Mouse (Mus musculus) kidney, embryonic 16.5 days (tissue): ENCODE data around the gene Wdr76. TPM values are rescaled to one million over a fixed set of nuclear protein-coding genes. Genes with fewer than 3 reads are reported as not detected.
"Not testable (repeated sequence)": the region's sequence is repeated elsewhere in the genome, so short reads cannot be mapped to it uniquely, and the experiment has no call there.

Experiments
- ATAC-seq: fragments of 200-750 bp; cut with Nextera tagmentation; 2 replicates; pipeline ENCODE4 v1.8.0; 2017; ENCODE audit warnings: moderate TSS enrichment; ENCODE audit not compliant: low FRiP score, low TSS enrichment
- H3K27ac ChIP-seq: fragments of 300-500 bp; sonication (generic); 2 replicates; pipeline ENCODE4 v1.5.1; 2014; ENCODE audit warnings: low read length
- H3K27me3 ChIP-seq: fragments of 300-500 bp; sonication (generic); 2 replicates; pipeline ENCODE4 v1.6.1; 2014; ENCODE audit warnings: low read length, control low read depth, mixed read lengths; ENCODE audit not compliant: insufficient read depth
- H3K36me3 ChIP-seq: fragments of 300-500 bp; sonication (generic); 2 replicates; pipeline ENCODE4 v1.6.1; 2014; ENCODE audit warnings: low read length, control low read depth, mixed read lengths; ENCODE audit not compliant: insufficient read depth
- H3K4me1 ChIP-seq: fragments of 300-500 bp; sonication (generic); 2 replicates; pipeline ENCODE4 v1.6.1; 2014; ENCODE audit warnings: low read length, control low read depth, mixed read lengths; ENCODE audit not compliant: insufficient read depth
- H3K4me2 ChIP-seq: fragments of 300-500 bp; sonication (generic); replicated peaks from 2 replicates; pipeline ENCODE4 v1.6.1; 2014; ENCODE audit warnings: low read depth, low read length
- H3K4me3 ChIP-seq: fragments of 300-500 bp; sonication (generic); 2 replicates; pipeline ENCODE4 v1.5.1; 2014; ENCODE audit warnings: mild to moderate bottlenecking, low read length
- H3K9ac ChIP-seq: fragments of 300-500 bp; sonication (generic); replicated peaks from 2 replicates; pipeline ENCODE4 v1.6.1; 2014; ENCODE audit warnings: low read length
- H3K9me3 ChIP-seq: fragments of 300-500 bp; sonication (generic); 2 replicates; pipeline ENCODE4 v1.6.1; 2016; ENCODE audit warnings: low read length, control low read depth
- WGBS: fragments of 180-500 bp; shearing (Covaris S2); extraction: QIAGEN DNeasy Blood & Tissue Kit; methylation state at CpG from one replicate; pipeline ENCODE4 v1.1.7; 2014; 5-methylcytosine and 5-hydroxymethylcytosine counted together
- polyA plus RNA-seq: library from polyadenylated mRNA; unstranded; fragments of >200 nt; fragmentation: Nextera tagmentation; extraction: Ambion mirVana; gene quantifications from 2 replicates; pipeline ENCODE4 v1.2.1, GENCODE M21; 2015

Wdr76 gene
- polyA plus RNA-seq, 1 experiment from 2014 or later: 6.7 TPM

DNA sequence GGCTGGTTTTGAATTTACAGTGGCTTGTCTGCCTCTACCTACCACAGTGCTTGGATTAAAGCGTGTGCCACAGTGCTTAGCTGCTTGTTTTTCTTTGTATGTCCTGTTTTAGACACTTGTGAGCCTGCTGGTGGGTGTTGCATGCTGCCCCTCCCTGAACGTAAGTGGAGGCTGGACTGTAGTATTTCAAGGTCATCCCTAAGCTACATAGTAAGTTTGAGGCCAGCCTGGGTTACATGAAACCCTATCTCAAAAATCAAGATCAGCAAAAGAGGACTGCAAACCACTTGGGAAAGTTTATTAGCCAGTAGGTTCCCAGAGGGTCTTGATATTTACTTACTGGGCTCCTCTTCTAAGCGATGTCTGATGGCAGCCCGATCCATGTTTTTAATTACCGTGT lies 11.6 kb downstream of the Wdr76 start:
- Histone ChIP-seq H3K27ac (no peak overlapping the region), H3K27me3 (no peaks in the 10 kb centered on the region), H3K4me1 (no peaks in the 10 kb centered on the region), H3K36me3 (peaks cover 16% of the 10 kb centered on the region), H3K9ac (no peak overlapping the region), H3K9me3 (no peaks in the 10 kb centered on the region), H3K4me3 (no peak overlapping the region), H3K4me2 (no peak overlapping the region)
- WGBS: 93% methylated on average over 5 of the region's 5 CpGs
- no peak for ATAC-seq

DNA sequence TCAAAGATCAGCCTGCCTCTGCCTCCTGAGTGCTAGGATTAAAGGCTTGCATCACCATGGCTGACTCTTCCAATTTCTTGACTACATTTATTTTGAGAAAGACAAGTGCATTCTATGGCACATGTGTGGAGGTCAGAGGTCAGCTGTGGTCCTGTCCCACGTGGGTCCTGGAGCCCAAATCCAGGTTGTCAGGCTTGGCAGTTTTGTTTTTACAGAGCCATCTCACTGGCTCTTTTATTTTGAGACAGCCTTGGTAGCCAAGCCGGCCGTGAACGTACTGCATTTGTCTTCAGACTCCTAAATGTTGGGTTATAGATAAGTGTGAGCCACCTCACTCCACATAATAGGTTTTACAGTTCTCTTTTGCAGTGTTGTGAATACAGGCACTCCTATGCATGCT lies 12.2 kb downstream of the Wdr76 start:
- not testable (repeated sequence) for H3K27ac ChIP-seq, H3K4me1 ChIP-seq, ATAC-seq, H3K9me3 ChIP-seq, H3K9ac ChIP-seq, H3K27me3 ChIP-seq, H3K4me3 ChIP-seq, H3K4me2 ChIP-seq
- peaks cover 16% of the 10 kb centered on the region for H3K36me3 ChIP-seq
- WGBS: 93% methylated on average over 4 of the region's 4 CpGs

DNA sequence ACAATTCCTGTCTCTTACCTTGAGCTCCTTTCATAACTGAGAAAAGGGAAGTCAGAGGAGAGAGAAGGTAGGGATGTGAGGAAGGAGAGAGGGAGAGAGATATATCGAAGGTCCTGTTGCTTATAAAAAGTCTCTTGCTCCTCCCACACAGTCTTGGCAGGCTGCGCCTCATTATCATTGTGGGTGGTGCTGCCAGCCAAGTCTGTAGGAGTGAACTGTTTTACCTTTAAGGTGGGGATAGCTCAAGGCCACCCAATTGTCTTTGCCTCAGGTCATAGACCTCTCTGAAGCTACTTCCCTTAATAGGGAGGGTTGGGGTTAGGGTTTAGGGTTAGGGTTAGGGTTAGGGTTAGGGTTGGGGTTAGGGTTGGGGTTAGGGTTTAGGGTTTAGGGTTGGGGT lies 15.5 kb downstream of the Wdr76 start:
- no peaks in the 10 kb centered on the region for H3K9me3 ChIP-seq
- H3K36me3 ChIP-seq: peaks cover 23% of the 10 kb centered on the region
- H3K27me3 ChIP-seq: no peaks in the 10 kb centered on the region
- no peak overlapping the region for H3K4me2 ChIP-seq
- WGBS: 90% methylated on average over 2 of the region's 2 CpGs
- H3K9ac ChIP-seq: no peak overlapping the region
- no peak overlapping the region for H3K4me3 ChIP-seq
- H3K27ac ChIP-seq: no peak overlapping the region
- no peak for ATAC-seq
- no peaks in the 10 kb centered on the region for H3K4me1 ChIP-seq

DNA sequence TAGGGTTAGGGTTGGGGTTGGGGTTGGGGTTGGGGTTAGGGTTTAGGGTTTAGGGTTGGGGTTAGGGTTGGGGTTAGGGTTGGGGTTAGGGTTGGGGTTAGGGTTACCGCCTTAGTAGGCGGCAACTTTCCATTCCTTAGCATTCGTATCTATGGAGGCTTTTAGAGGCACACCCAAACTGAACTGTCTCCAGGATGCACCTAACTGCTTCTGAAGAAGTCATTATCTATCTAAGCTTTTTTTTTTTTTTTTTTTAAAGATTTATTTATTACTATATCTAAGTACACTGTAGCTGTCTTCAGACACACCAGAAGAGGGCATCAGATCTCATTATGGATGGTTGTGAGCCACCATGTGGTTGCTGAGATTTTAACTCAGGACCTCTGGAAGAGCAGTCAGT lies 16.3 kb downstream of the Wdr76 start:
- H3K9me3 ChIP-seq, H3K27ac ChIP-seq, H3K4me3 ChIP-seq, ATAC-seq, H3K4me2 ChIP-seq, H3K27me3 ChIP-seq, H3K4me1 ChIP-seq, H3K9ac ChIP-seq: not testable (repeated sequence)
- H3K36me3 ChIP-seq: peaks cover 20% of the 10 kb centered on the region
- 97% methylated on average over 3 of the region's 3 CpGs for WGBS

DNA sequence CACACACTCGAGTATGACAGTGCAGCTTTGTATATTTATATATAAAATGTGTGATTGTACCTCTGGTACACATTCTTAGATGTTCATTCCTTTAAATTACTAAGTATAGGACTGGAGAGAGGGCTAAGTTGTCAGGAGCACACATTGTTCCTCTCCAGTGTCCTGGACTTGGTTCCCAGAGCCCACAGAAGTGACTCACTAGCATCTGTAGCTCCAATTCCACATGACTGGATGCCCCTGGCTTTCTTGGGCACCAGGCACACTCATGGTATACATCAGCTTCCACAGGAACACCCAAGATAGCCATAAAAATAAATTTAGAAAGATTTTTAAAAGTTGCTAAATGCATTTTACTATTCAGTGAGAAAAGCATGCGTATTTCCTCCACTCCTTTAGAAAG lies 18.5 kb downstream of the Wdr76 start:
- 90% methylated on average over 2 of the region's 2 CpGs for WGBS
- Histone ChIP-seq H3K4me1 (no peaks in the 10 kb centered on the region), H3K9ac (no peak overlapping the region), H3K36me3 (peaks cover 15% of the 10 kb centered on the region; the same call in 1 of the 2 replicates), H3K27ac (no peak overlapping the region), H3K27me3 (no peaks in the 10 kb centered on the region), H3K4me2 (no peak overlapping the region), H3K4me3 (no peak overlapping the region), H3K9me3 (no peaks in the 10 kb centered on the region)
- ATAC-seq: no peak

DNA sequence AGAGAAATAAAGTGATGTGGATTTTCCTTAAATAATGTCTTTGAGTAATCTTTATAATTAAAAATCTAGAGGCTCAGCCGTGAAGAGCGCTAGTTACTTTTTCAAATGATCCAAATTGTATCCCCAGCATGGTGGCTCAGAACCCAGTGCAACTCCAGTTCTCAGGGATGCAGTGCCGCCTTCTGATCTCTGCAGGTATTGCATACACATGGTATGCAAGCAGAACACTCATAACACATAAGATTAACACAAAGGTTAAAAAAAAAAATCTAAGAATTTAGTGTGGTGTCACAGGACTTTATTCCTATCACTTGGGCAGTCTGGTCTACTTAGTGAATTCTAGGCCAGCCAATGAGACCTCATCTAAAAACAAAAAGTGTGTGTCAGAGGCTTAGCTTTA lies 38.3 kb downstream of the Wdr76 start:
- Histone ChIP-seq H3K4me1 (no peaks in the 10 kb centered on the region), H3K27me3 (no peaks in the 10 kb centered on the region), H3K36me3 (peaks cover 30% of the 10 kb centered on the region), H3K9me3 (no peaks in the 10 kb centered on the region), H3K27ac (no peak overlapping the region), H3K4me2 (no peak overlapping the region), H3K4me3 (no peak overlapping the region), H3K9ac (no peak overlapping the region)
- no peak for ATAC-seq
- WGBS: 93% methylated on average over 3 of the region's 3 CpGs

DNA sequence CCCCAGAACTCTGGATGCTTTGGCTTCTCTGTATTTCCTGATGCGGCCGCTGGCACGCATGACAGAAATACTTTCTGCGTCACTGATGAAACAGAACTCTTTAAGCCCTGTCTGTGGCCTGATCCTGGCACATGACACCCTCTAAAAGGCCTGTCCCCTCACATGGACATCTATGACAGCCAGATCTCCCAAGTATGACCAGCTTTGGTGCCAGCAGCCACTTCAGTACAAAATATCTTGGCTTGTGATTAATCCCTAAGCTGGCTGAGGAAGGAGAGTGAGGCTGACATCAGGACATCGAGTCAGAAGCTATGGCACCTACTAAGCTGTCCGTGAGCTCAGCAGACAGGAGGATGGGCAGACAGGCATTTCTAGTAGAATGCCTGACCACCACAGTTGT lies 43.1 kb downstream of the Wdr76 start:
- no peak for ATAC-seq
- H3K9ac ChIP-seq: no peak overlapping the region
- H3K4me1 ChIP-seq: no peaks in the 10 kb centered on the region
- no peak overlapping the region for H3K4me3 ChIP-seq
- no peaks in the 10 kb centered on the region for H3K9me3 ChIP-seq
- no peak overlapping the region for H3K27ac ChIP-seq
- peaks cover 8% of the 10 kb centered on the region; the same call in 1 of the 2 replicates for H3K36me3 ChIP-seq
- WGBS: 93% methylated on average over 6 of the region's 6 CpGs
- H3K27me3 ChIP-seq: no peaks in the 10 kb centered on the region
- no peak overlapping the region for H3K4me2 ChIP-seq

DNA sequence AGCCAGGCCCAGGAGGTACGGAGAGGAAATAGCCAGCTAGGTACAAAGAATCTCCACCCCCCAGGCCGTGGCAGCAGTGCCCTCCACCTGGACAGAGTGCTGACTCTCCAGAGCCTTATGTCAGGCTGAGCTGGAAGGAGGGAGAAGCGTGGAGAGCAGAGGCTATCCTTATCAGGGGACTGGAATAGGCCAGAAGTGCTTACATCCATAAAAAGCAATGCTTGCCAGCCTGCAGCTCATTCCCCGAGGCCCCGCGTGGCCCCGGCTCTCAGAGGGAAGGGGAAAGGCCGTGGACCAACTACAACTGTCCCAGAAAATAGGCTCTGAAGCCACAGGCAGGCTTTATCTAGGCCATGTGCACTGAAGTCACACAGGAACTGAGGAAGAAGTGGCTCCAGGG lies 44.7 kb downstream of the Wdr76 start:
- WGBS: 73% methylated on average over 8 of the region's 8 CpGs
- Histone ChIP-seq H3K27me3 (no peaks in the 10 kb centered on the region), H3K36me3 (peaks cover 2% of the 10 kb centered on the region; the same call in 1 of the 2 replicates), H3K4me2 (no peak overlapping the region), H3K9me3 (no peaks in the 10 kb centered on the region), H3K9ac (no peak overlapping the region), H3K4me3 (no peak overlapping the region), H3K4me1 (no peaks in the 10 kb centered on the region), H3K27ac (no peak overlapping the region)
- ATAC-seq: no peak

DNA sequence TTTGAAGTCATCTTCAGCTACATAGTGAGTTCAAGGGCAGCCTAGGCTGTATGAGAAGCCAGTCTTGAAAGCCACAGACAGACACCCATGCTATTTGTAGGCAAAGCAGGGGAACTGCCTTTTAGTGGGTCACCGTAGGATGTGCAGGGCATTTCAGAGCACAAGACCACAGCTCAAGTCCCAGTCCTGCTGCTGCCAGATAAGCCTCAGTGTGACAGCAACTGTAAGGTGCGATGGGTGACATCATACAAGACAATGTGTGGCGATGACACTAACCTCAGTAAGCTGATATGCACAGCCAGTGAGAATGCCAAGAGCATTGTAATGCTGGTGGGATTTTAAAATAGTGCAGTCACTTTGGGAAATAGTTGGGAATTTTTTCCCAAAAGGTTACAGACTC lies 56.6 kb downstream of the Wdr76 start:
- Histone ChIP-seq H3K27ac (no peak overlapping the region), H3K27me3 (no peaks in the 10 kb centered on the region), H3K9me3 (no peaks in the 10 kb centered on the region), H3K9ac (no peak overlapping the region), H3K4me1 (no peaks in the 10 kb centered on the region), H3K36me3 (no peaks in the 10 kb centered on the region), H3K4me2 (no peak overlapping the region), H3K4me3 (no peak overlapping the region)
- ATAC-seq: no peak
- WGBS: 96% methylated on average over 3 of the region's 3 CpGs

DNA sequence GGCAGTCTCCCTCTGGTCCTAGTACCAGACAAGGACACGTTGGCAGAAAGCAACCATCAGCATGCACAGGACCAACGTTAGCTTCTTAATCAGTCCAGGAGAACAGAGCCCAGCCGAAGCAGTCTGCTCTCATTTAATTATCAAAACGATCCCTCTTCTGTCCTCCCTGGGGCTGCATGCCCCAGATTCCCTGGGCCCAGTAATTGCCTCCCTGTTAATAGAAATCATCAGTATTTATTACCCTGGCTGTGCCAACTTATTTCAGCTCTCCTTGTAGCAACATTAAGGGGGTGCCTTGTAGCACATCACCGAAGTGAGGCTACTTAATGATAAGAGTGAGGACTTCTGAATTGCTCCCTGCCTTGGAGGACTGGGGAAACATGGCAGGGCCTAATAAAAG lies 59.4 kb downstream of the Wdr76 start:
- no peaks in the 10 kb centered on the region for H3K27me3 ChIP-seq
- H3K4me3 ChIP-seq: no peak overlapping the region
- no peaks in the 10 kb centered on the region for H3K9me3 ChIP-seq
- no peak overlapping the region for H3K27ac ChIP-seq
- no peaks in the 10 kb centered on the region for H3K4me1 ChIP-seq
- WGBS: 60% methylated on average over 5 of the region's 5 CpGs
- no peaks in the 10 kb centered on the region for H3K36me3 ChIP-seq
- H3K4me2 ChIP-seq: no peak overlapping the region
- ATAC-seq: no peak
- no peak overlapping the region for H3K9ac ChIP-seq

DNA sequence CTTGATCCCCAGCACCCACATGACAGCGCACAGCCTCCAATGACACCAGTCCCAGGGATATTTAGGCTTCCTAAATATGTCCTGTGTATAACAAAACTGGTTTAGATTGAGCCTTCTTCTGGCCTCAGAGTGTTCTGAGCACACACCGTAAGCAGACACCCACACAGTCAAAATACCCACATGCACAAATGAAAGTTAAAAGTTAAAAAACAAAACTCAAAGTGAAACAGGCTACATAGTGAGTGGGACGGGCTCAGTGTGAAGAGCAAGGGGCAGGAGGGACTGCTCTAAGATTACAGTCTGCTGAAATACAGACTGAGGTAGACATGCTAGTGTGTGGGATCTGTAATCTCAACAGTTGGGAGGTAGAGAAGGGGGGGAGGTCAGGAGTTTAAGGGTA lies 63.5 kb downstream of the Wdr76 start:
- Histone ChIP-seq H3K36me3 (no peaks in the 10 kb centered on the region), H3K4me2 (no peak overlapping the region), H3K9me3 (no peaks in the 10 kb centered on the region), H3K27ac (no peak overlapping the region), H3K4me1 (no peaks in the 10 kb centered on the region), H3K9ac (no peak overlapping the region), H3K4me3 (no peak overlapping the region), H3K27me3 (no peaks in the 10 kb centered on the region)
- ATAC-seq: no peak
- 72% methylated on average over 3 of the region's 3 CpGs for WGBS
